Mouse (Mus musculus) thymus, postnatal 14 days (tissue): ENCODE measurements around the gene Syne3.

Source experiments
- DNase-seq: peaks from one replicate; pipeline ENCODE4 v3.0.0; 2021

Syne3 gene

GRCm38 (mm10) chr12:104917927-104918326 is 91.7 kb downstream of the Syne3 start:
- no peak for DNase-seq

- DNase-seq = no peak
Observed at GRCm38 (mm10) chr12:104917297-104917696, 92.3 kb downstream of the Syne3 start.

GRCm38 (mm10) chr12:104916776-104917175 is 92.8 kb downstream of the Syne3 start:
- no peak for DNase-seq

- no peak for DNase-seq
Observed at GRCm38 (mm10) chr12:104915681-104916080, 93.9 kb downstream of the Syne3 start.

- no peak for DNase-seq
Observed at GRCm38 (mm10) chr12:104912990-104913389, 96.6 kb downstream of the Syne3 start.

GRCm38 (mm10) chr12:104912281-104912933 is 97.2 kb downstream of the Syne3 start:
- no peak for DNase-seq

- no peak for DNase-seq
Observed at GRCm38 (mm10) chr12:104909750-104910149, 99.9 kb downstream of the Syne3 start.

- no peak for DNase-seq
Observed at GRCm38 (mm10) chr12:104908986-104909385, 100.6 kb downstream of the Syne3 start.

- no peak for DNase-seq
Observed at GRCm38 (mm10) chr12:104908024-104908781, 101.4 kb downstream of the Syne3 start.

- no peak for DNase-seq
Observed at GRCm38 (mm10) chr12:104907133-104907532, 102.5 kb downstream of the Syne3 start.

- DNase-seq = no peak
Observed at GRCm38 (mm10) chr12:104904138-104904537, 105.5 kb downstream of the Syne3 start.

GRCm38 (mm10) chr12:104902392-104903053 is 107.1 kb downstream of the Syne3 start:
- DNase-seq = no peak

- DNase-seq = no peak
Observed at GRCm38 (mm10) chr12:104901320-104901719, 108.3 kb downstream of the Syne3 start.

- DNase-seq = no peak
Observed at GRCm38 (mm10) chr12:104899835-104900234, 109.8 kb downstream of the Syne3 start.

GRCm38 (mm10) chr12:104899161-104899560 is 110.4 kb downstream of the Syne3 start:
- DNase-seq = no peak

- DNase-seq = peak; percentile 6
Observed at GRCm38 (mm10) chr12:104898718-104899117, 110.9 kb downstream of the Syne3 start.

- DNase-seq = no peak
Observed at GRCm38 (mm10) chr12:104897051-104897618, 112.5 kb downstream of the Syne3 start.

GRCm38 (mm10) chr12:104896640-104897039 is 113.0 kb downstream of the Syne3 start:
- DNase-seq = no peak

GRCm38 (mm10) chr12:104892245-104892644 is 117.4 kb downstream of the Syne3 start:
- no peak for DNase-seq

- DNase-seq = no peak
Observed at GRCm38 (mm10) chr12:104890066-104890465, 119.5 kb downstream of the Syne3 start.

- no peak for DNase-seq
Observed at GRCm38 (mm10) chr12:104886104-104886503, 123.5 kb downstream of the Syne3 start.

- DNase-seq = no peak
Observed at GRCm38 (mm10) chr12:104882533-104882932, 127.1 kb downstream of the Syne3 start.

GRCm38 (mm10) chr12:104882061-104882460 is 127.5 kb downstream of the Syne3 start:
- no peak for DNase-seq
